Mouse (Mus musculus) heart, embryonic 11.5 days (tissue): ENCODE results near the gene Afmid. TPM values are rescaled to one million over a fixed set of nuclear protein-coding genes. Genes with fewer than 3 reads are reported as not detected.

Experiments used
- ATAC-seq: fragments of 200-750 bp; cut with Nextera tagmentation; replicated peaks from 2 replicates; pipeline ENCODE4 v1.8.0; 2017; ENCODE audit warnings: moderate library complexity; ENCODE audit not compliant: insufficient number of reproducible peaks, low FRiP score, low TSS enrichment
- H3K27ac ChIP-seq: fragments of 300-500 bp; sonication (generic); 2 replicates; pipeline ENCODE4 v1.5.1; 2014; ENCODE audit warnings: mild to moderate bottlenecking, low read depth, low read length
- H3K27me3 ChIP-seq: fragments of 300-500 bp; sonication (generic); 2 replicates; pipeline ENCODE4 v1.6.1; 2014; ENCODE audit warnings: mild to moderate bottlenecking, low read length, mixed read lengths; ENCODE audit not compliant: control insufficient read depth, insufficient read depth
- H3K36me3 ChIP-seq: fragments of 300-500 bp; sonication (generic); 2 replicates; pipeline ENCODE4 v1.6.1; 2014; ENCODE audit warnings: mild to moderate bottlenecking, low read length, moderate library complexity, mixed read lengths; ENCODE audit not compliant: control insufficient read depth, insufficient read depth
- H3K4me1 ChIP-seq: fragments of 300-500 bp; sonication (generic); 2 replicates; pipeline ENCODE4 v1.6.1; 2014; ENCODE audit warnings: low read length; ENCODE audit not compliant: control insufficient read depth, insufficient read depth
- H3K4me2 ChIP-seq: fragments of 300-500 bp; sonication (generic); 2 replicates; pipeline ENCODE4 v1.6.1; 2014; ENCODE audit warnings: mild to moderate bottlenecking, moderate library complexity
- H3K4me3 ChIP-seq: fragments of 300-500 bp; sonication (generic); 2 replicates; pipeline ENCODE4 v1.5.1; 2014; ENCODE audit warnings: low read depth, low read length
- H3K9ac ChIP-seq: fragments of 300-500 bp; sonication (generic); 2 replicates; pipeline ENCODE4 v1.6.1; 2014; ENCODE audit warnings: mild to moderate bottlenecking, low read depth, low read length, moderate library complexity
- H3K9me3 ChIP-seq: fragments of 300-500 bp; sonication (generic); replicated peaks from 2 replicates; pipeline ENCODE4 v1.6.1; 2016; ENCODE audit warnings: low read length; ENCODE audit not compliant: control insufficient read depth
- WGBS: fragments of 180-500 bp; shearing (Covaris S2); extraction: QIAGEN DNeasy Blood & Tissue Kit; methylation state at CpG from one replicate; pipeline ENCODE4 v1.1.7; 2014; ENCODE audit not compliant: insufficient replicate concordance; 5-methylcytosine and 5-hydroxymethylcytosine counted together
- polyA plus RNA-seq: library from polyadenylated mRNA; unstranded; fragments of >200 nt; fragmentation: Nextera tagmentation; extraction: Ambion mirVana; gene quantifications from 2 replicates; pipeline ENCODE4 v1.2.1, GENCODE M21; 2014

Afmid gene
- polyA plus RNA-seq, 1 experiment from 2014 or later: 13.1 TPM

DNA sequence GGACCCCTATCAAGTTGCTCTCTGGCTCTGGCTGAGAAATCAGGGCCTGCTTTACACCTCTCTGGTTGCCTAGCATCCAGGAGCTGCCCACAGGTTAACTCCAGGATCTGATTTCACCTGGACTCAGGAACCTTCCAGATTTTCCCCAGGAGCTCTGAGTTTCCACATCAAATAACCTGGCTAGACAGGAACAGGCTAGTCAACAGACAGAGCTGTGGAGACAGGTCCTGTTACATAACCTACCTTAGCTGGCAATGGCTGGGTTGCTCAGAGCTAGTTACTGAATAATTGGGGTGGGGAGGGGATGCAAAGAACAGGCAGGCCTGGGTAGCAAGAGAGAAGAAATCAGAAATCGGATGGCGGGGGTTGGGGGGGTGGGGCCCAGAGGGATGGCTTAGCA lies 19.3 kb downstream of the Afmid start:
- Histone ChIP-seq H3K27me3 (no peaks in the 10 kb centered on the region), H3K36me3 (no peaks in the 10 kb centered on the region), H3K4me3 (no peak overlapping the region), H3K27ac (no peak overlapping the region), H3K9me3 (no peaks in the 10 kb centered on the region), H3K4me1 (peaks cover 15% of the 10 kb centered on the region), H3K9ac (no peak overlapping the region), H3K4me2 (no peak overlapping the region)
- no peak for ATAC-seq
- 68% methylated on average over 2 of the region's 2 CpGs for WGBS

DNA sequence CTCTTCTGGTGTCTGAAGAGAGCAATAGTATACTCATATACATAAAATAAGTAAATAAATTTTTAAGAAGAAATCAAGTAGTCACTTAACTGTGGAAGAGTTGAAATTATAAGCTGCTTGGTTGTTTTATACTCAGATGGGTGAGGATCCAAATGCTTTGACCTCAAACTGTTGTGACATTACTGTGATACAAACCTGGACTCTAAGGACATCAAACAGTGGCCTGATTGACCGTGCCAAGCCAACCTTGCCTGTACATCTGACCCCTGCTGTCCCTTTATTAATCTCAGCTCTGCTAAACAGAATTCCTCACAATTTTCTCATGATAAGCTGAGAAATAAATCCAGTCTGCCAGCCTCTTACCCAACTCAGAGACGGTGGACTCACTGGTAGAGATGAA lies 19.9 kb downstream of the Afmid start:
- no peaks in the 10 kb centered on the region for H3K27me3 ChIP-seq
- H3K4me1 ChIP-seq: peaks cover 21% of the 10 kb centered on the region
- H3K9me3 ChIP-seq: no peaks in the 10 kb centered on the region
- no peak overlapping the region for H3K4me3 ChIP-seq
- H3K36me3 ChIP-seq: no peaks in the 10 kb centered on the region
- no peak overlapping the region for H3K4me2 ChIP-seq
- WGBS: 83% methylated on average over 2 of the region's 2 CpGs
- ATAC-seq: no peak
- no peak overlapping the region for H3K9ac ChIP-seq
- H3K27ac ChIP-seq: no peak overlapping the region

DNA sequence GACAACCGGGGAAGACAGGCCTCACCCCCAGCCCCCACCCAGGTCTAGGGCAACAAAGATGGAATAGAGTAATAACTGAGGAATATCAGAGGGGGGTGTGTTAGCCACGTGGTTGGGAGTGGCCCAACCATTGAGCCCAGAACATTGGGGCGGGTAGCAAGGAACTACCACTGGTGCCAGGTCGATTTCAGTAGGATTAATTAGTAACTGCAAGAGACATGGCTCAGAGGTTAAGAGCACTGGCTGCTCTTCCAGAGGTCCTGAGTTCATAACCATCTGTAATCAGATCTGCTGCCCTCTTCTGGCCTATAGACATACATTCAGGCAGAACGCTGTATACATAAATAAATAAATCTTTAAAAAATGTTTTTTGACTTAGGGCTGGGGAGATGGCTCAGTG lies 20.9 kb downstream of the Afmid start:
- peaks cover 21% of the 10 kb centered on the region for H3K4me1 ChIP-seq
- H3K9ac ChIP-seq: no peak overlapping the region
- no peak overlapping the region for H3K4me3 ChIP-seq
- no peak for ATAC-seq
- WGBS: 50% methylated on average over 5 of the region's 5 CpGs
- no peak overlapping the region for H3K4me2 ChIP-seq
- H3K9me3 ChIP-seq: no peaks in the 10 kb centered on the region
- no peak overlapping the region for H3K27ac ChIP-seq
- no peaks in the 10 kb centered on the region for H3K27me3 ChIP-seq
- H3K36me3 ChIP-seq: no peaks in the 10 kb centered on the region

DNA sequence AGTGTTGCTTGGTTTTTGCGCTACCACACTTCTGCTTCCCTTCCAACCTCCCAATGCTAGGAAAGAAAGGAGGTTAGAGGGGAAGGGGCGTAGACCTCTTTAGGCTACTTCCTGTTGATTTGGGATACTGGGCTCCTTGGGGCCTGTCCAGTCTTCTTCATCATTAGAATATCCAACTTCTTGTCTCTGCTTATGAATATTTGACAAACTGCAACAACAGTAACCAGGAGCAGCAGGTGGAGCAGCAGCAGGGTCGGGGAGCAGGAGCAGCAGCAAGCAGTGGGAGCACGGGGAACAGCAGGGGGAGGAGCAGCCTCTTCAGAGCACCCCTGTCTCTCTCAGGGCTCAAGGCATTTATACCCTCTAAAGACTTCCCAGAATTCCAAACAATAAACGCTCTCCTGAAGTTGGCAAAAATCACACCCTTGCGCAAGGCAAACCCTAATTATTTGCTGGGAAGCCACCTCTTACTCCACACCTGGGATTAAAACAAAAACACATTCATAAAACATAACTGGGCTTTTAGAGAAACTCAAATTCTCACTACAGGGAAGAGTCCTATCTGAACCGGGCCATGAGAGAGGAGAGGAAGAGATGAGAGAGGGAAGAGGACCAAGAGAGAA lies 22.0 kb downstream of the Afmid start:
- Histone ChIP-seq H3K4me3 (peak overlapping the region; percentile 66; the same call in 1 of the 2 replicates), H3K9ac (peak overlapping the region; percentile 68), H3K36me3 (peaks cover 1% of the 10 kb centered on the region; the same call in 1 of the 2 replicates), H3K27me3 (no peaks in the 10 kb centered on the region), H3K9me3 (no peaks in the 10 kb centered on the region), H3K4me2 (peak overlapping the region; percentile 78), H3K4me1 (peaks cover 21% of the 10 kb centered on the region), H3K27ac (peak overlapping the region; percentile 84)
- 83% methylated on average over 7 of the region's 7 CpGs for WGBS
- no peak for ATAC-seq

DNA sequence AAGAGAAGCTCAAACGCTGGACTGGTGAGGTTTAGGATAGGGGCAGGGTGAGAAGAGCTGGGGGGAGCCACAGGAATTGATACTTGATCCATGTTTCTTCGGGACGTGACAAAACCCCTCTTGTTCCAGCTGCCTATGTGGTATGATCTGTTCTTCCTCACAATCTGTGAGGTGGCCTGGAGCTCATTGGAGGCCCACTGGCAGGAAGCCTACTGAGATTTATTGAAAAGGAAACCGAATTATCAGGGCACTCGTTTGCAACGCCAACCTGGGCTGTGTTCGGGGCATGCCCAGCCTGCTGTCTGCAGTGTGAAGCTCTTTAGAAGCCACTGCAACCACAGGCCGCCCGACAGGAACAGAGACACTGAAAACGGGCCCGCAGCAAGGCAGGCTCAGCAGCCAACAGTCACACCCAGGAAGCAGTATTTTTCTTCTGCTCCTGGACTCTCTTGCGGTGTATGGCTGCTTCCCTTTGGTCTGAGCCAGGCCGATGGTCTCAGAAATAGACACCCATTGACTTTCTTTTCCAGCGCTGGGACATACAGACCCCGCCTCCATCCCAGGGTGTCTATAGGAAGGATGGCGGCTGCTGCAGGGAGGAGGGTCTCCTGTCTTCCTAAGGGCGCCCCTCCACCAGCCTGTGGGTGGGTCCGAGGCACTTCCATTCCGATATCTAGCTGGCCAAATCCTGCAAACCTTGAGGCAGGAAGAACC lies 22.7 kb downstream of the Afmid start:
- H3K36me3 ChIP-seq: peaks cover 8% of the 10 kb centered on the region
- no peaks in the 10 kb centered on the region for H3K9me3 ChIP-seq
- H3K4me2 ChIP-seq: peak overlapping the region; percentile 78
- peak overlapping the region; percentile 66 for H3K4me3 ChIP-seq
- 11% methylated on average over 19 of the region's 19 CpGs for WGBS
- peaks cover 21% of the 10 kb centered on the region for H3K4me1 ChIP-seq
- H3K27ac ChIP-seq: peak overlapping the region; percentile 84
- no peaks in the 10 kb centered on the region for H3K27me3 ChIP-seq
- peak overlapping the region; percentile 68 for H3K9ac ChIP-seq
- peak; percentile 62 for ATAC-seq

DNA sequence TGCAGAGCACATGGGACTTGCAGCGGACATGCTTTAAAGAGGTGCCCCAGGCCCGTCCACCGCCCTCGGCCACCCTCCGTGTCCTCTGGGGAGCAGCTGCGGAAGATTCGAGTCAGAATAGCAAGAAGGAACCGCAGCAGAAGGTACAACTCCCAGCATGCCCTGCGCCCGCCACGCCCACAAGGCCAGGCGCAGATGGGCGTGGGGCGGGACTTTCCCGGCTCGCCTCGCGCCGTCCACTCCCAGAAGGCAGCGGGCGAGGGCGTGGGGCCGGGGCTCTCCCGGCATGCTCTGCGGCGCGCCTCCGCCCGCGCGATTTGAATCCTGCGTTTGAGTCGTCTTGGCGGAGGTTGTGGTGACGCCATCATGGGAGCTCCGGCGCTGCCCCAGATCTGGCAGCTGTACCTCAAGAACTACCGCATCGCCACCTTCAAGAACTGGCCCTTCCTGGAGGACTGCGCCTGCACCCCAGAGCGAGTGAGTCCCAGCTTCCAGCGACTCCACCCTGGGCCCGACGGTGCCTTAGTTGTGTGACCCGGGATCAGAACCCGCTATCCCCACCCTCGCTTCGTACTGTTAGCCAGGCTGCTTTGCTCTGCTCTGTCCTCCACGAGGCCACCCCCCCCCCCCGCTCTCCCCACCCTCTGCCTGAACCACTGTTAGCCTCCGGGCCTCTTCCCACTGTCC lies 23.4 kb downstream of the Afmid start, which contains the start of gene Birc5:
Gene Birc5 (plus strand): TSS at position 267 of the 687 bp plus-strand sequence.
- peak; percentile 92 for ATAC-seq

DNA sequence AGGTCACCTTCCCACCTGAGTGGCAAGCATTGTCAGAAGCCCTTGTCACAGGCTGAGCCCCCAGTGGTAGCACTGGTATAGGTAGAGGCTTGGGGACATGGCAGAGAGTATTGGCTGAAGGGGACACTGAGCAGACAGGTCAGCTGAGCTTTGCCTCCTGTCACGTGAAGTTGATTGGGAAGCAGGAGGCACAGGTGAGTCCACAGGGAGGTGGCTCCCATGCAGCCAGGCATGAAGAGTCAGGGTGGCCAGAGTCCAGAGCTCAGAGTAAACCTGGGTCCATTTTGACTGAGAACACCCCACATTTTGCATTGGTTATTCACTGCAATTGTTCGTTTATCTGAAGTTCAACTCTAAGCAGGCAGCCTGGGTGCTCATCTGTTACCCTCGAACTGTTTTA lies 27.2 kb downstream of the Afmid start:
- no peak overlapping the region for H3K4me2 ChIP-seq
- no peak overlapping the region for H3K4me3 ChIP-seq
- WGBS: 85% methylated on average over 3 of the region's 3 CpGs
- no peak for ATAC-seq
- H3K27me3 ChIP-seq: no peaks in the 10 kb centered on the region
- H3K4me1 ChIP-seq: peaks cover 17% of the 10 kb centered on the region
- H3K27ac ChIP-seq: no peak overlapping the region
- H3K9ac ChIP-seq: no peak overlapping the region
- H3K36me3 ChIP-seq: peaks cover 35% of the 10 kb centered on the region
- no peaks in the 10 kb centered on the region for H3K9me3 ChIP-seq

More for the DNA sequence above, 23.4 kb downstream of the Afmid start, which contains the start of gene Birc5:
- Histone ChIP-seq H3K4me1 (peaks cover 21% of the 10 kb centered on the region), H3K4me2 (peak within 1 kb of the TSS; percentile 78), H3K9me3 (no peaks in the 10 kb centered on the region), H3K9ac (peak within 1 kb of the TSS; percentile 86), H3K4me3 (peak within 1 kb of the TSS; percentile 66), H3K27me3 (no peaks in the 10 kb centered on the region), H3K36me3 (peaks cover 15% of the 10 kb centered on the region), H3K27ac (peak within 1 kb of the TSS; percentile 84)
- 0% methylated on average over 44 of the region's 51 CpGs for WGBS

DNA sequence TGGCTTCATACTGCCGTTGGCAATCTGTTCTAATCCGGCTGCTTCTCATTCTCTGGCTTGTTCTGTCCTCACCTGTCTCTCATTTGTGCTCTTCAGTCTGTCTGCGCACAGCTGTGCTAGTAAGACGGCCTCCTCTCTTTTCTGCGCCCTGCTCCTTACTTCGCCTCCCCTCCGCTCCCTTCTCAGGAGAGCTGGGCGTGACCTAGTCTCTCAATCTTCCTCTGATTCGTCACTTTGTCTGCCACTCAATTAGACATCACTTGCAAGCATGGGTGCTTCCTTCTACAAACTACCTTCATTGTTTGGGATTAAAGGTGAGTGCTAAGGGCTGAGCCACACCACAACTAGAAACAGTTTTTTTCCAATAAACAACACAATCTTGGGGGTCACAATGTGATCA lies 28.5 kb downstream of the Afmid start:
- Histone ChIP-seq H3K9me3 (no peaks in the 10 kb centered on the region), H3K36me3 (peaks cover 35% of the 10 kb centered on the region), H3K4me3 (no peak overlapping the region), H3K4me1 (peaks cover 11% of the 10 kb centered on the region), H3K4me2 (no peak overlapping the region), H3K9ac (no peak overlapping the region), H3K27me3 (peaks cover 4% of the 10 kb centered on the region; the same call in 1 of the 2 replicates), H3K27ac (no peak overlapping the region)
- WGBS: 91% methylated on average over 9 of the region's 9 CpGs
- no peak for ATAC-seq
